In genomic region chr10:8130472-8131241, GRCm38 (mm10) we compare ENCODE assay signal across 9 mouse cellular contexts.
DNase-seq lines count a peak whose midpoint lies in the region; ATAC-seq lines count a peak whose summit lies in the region.
"Had no signal": no experiment of that assay in that cellular context is flagged by ENCODE, and none has a peak within 500 bp of the region (broad histone marks: within the 10 kb centered on the region; RNA-seq: fewer than 3 reads in every experiment).

No protein-coding gene starts in this region.

- H3K9me3 ChIP-seq in limb, embryonic 13.5 days, result no peaks in the 10 kb centered on the region
- no peaks in the 10 kb centered on the region for H3K9me3 ChIP-seq in limb, embryonic 10.5 days (replicated peaks)

- H3K9ac ChIP-seq in limb, embryonic 13.5 days, result no peak overlapping the region

- peak overlapping the region; percentile 21 for H3K4me2 ChIP-seq in limb, embryonic 13.5 days (replicated peaks)

- no peak for DNase-seq in limb, embryonic 10.5 days (ENCODE audit: low spot score)
- DNase-seq in brain, adult 2 months (ENCODE audit: low read depth, low spot score), result peak; percentile 83
- DNase-seq in layer of hippocampus, adult 18-20 months (ENCODE audit: low spot score in 2 of 2), result peak; percentile 70 to 86
- no peak for DNase-seq in urinary bladder, adult 18-20 months (ENCODE audit: low spot score in 2 of 2)
- no peak for DNase-seq in embryo, embryonic 9.5 days (ENCODE audit: extremely low spot score)
- DNase-seq in lung, postnatal 36 days, result no peak

- no peaks in the 10 kb centered on the region for H3K36me3 ChIP-seq in limb, embryonic 13.5 days
- no peaks in the 10 kb centered on the region for H3K36me3 ChIP-seq in limb, embryonic 10.5 days

- 61% methylated on average over 18 of the region's 18 CpGs for WGBS in limb, embryonic 13.5 days
- WGBS in limb, embryonic 10.5 days, result 72% methylated on average over 18 of the region's 18 CpGs

- H3K27ac ChIP-seq in limb, embryonic 13.5 days, result no peak overlapping the region; the same call in 1 of the 2 replicates
- H3K27ac ChIP-seq in limb, embryonic 10.5 days, result no peak overlapping the region

- H3K4me1 ChIP-seq in limb, embryonic 13.5 days, result peaks cover 29% of the 10 kb centered on the region
- H3K4me1 ChIP-seq in limb, embryonic 10.5 days, result peaks cover 29% of the 10 kb centered on the region

- H3K27me3 ChIP-seq in limb, embryonic 13.5 days, result no peaks in the 10 kb centered on the region
- H3K27me3 ChIP-seq in limb, embryonic 10.5 days (ENCODE audit: low read depth, poor library complexity, severe bottlenecking), result no peaks in the 10 kb centered on the region

- no peak for ATAC-seq in limb, embryonic 13.5 days (ENCODE audit: low FRiP score, low read depth)
- peak; percentile 91 for ATAC-seq in megakaryocyte progenitor cell, adult 5-6 weeks (replicated peaks; ENCODE audit: poor library complexity)

- no peak overlapping the region for H3K4me3 ChIP-seq in limb, embryonic 13.5 days
- H3K4me3 ChIP-seq in limb, embryonic 10.5 days, result no peak overlapping the region
- H3K4me3 ChIP-seq: myocyte had no signal

Comparison
In these comparisons a context has a peak if more than half of its experiments do, and no peak if none do; other contexts are left out.
1. DNase-seq: peak in brain, adult 2 months (single experiment) and layer of hippocampus, adult 18-20 months (2 of 2); none in limb, embryonic 10.5 days (single experiment), urinary bladder, adult 18-20 months (0 of 2), embryo, embryonic 9.5 days (single experiment) and lung, postnatal 36 days (single experiment).